17 mouse cellular contexts compared by ENCODE assay signal in genomic region chr9:60200436-60200835, GRCm38 (mm10).
DNase-seq lines count a peak whose midpoint lies in the region.
"Had no signal": no experiment of that assay in that cellular context is flagged by ENCODE, and none has a peak within 500 bp of the region (broad histone marks: within the 10 kb centered on the region; RNA-seq: fewer than 3 reads in every experiment).

No protein-coding gene starts in this region.

- DNase-seq in left cerebral cortex, postnatal 14 days (ENCODE audit: low spot score in 2 of 2), result peak; percentile 16 to 40
- DNase-seq in left cerebral cortex, adult 18-20 months (ENCODE audit: low spot score in 2 of 2), result no peak
- DNase-seq in brain, adult 2 months (ENCODE audit: low read depth, low spot score), result peak; percentile 58
- DNase-seq in telencephalon, adult 2 months (ENCODE audit: low read depth, low spot score), result peak; percentile 45
- no peak for DNase-seq in lung, postnatal 14 days
- no peak for DNase-seq in lung, postnatal 25 days (ENCODE audit: low spot score)
- DNase-seq: adrenal gland, adult 2 months; adrenal gland, adult 8-10 months; adrenal gland, postnatal 10 days; adrenal gland, postnatal 14 days; adrenal gland, postnatal 25 days; adrenal gland, postnatal 36 days; B cell, adult 2 months; cerebellum, adult 11 months; cerebellum, adult 11-12 months; cerebellum, adult 18-20 months; cerebellum, adult 2 months had no signal

- intact Hi-C loops in left cerebral cortex, postnatal 14 days (cut with DNase I), result no loop called here

Comparison
In these comparisons a context has a peak if more than half of its experiments do, and no peak if none do; other contexts are left out.
1. DNase-seq: peak in left cerebral cortex, postnatal 14 days (2 of 2), brain, adult 2 months (single experiment) and telencephalon, adult 2 months (single experiment); none in left cerebral cortex, adult 18-20 months (0 of 2), lung, postnatal 14 days (single experiment) and lung, postnatal 25 days (single experiment).